Mouse (Mus musculus) lung, postnatal 10 days (tissue): Measurements from ENCODE around the gene Myo3b.
"Not testable (repeated sequence)": the region's sequence is repeated elsewhere in the genome, so short reads cannot be mapped to it uniquely, and the experiment has no call there.

Experiments
- DNase-seq: peaks from one replicate; pipeline ENCODE4 v3.0.0; 2021

Myo3b gene

GRCm38 (mm10) chr2:70038752-70039151 lies at the start of gene Myo3b:
Myo3b (plus strand) TSS chr2:70039126.
- no peak for DNase-seq

DNA sequence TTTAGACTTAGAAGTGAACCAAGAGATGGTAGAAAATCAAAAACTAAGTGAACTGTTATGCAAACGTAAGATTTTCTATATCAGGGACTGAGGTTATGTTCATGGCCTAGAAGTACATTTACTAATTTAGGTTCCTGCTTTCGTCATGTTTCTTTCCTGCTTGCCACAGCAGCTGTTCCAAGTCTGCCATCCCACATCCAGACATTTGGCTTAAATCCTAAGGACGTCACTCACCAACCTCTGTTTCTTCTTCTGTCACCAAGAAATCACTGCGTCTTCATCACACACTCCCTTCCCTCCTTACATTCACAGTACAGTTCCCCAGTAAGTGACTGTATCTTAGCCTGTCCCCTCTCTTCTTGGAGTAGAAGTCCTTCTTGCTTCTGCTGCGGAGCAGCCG lies 49.7 kb upstream of the Myo3b start:
- no peak for DNase-seq

DNA sequence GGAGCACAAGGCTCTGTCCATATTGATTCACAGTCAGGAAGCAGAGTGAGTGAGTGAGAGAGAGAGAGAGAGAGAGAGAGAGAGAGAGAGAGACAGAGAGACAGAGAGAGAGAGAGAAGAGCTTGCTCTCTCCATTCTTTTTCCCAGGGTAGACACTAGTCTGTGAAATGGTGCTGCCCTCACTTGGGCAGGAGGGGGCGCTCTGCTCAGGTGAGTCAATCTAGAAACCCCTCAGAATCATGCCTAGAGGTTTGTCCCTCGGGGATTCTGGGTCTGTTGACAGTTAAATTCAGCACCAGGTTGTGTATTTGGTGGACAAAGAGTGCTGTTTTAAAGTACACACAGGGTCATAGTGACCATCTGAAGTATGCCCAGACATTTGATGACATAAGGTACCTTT lies 48.3 kb upstream of the Myo3b start:
- DNase-seq, result no peak

DNA sequence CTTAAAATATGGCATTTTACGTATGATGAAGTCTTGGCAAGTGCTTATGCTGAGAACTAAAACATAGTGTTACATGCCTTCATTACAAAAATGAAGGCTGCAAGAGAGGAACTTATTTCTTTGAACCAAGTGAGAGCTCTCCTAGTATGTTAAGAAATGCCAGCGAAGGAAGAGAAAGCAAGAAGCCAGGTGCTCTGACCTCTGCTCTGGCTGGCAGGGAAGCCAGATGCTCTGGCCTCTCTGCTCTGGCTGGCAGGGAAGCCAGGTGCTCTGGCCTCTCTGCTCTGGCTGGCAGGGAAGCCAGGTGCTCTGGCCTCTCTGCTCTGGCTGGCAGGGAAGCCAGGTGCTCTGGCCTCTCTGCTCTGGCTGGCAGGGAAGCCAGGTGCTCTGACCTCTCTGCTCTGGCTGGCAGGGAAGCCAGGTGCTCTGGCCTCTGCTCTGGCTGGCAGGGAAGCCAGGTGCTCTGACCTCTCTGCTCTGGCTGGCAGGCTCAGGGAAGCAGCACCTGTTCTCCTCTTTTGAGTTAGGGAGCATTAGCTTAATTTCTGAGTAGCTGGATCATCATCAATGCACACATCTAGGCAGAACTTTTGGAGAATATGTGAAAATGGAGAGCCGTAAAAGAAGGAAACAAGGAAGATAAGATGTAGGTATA lies 44.7 kb upstream of the Myo3b start:
- DNase-seq, result not testable (repeated sequence)

DNA sequence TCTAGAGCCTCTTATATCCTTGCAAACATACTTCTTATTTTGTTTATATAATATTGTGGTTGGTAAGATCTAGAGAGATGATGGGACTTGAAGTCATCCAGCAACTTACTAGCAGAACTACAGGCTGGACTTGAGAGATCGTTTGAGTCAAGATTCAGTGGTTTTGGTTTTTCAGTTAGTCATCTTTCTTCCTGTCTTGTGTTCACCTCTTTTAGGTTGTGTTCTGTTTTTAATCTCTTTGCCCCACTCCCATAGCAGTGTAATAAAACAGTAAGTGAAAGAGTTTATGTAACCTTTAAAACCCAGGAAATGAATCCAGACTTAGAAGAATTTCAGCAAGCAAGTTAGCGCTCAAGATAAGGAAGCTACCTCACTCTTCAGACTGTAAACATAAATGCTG lies 44.1 kb upstream of the Myo3b start:
- no peak for DNase-seq

GRCm38 (mm10) chr2:69999097-69999770 lies 39.7 kb upstream of the Myo3b start:
- DNase-seq, result no peak

GRCm38 (mm10) chr2:70000316-70000715 lies 38.6 kb upstream of the Myo3b start:
- no peak for DNase-seq

DNA sequence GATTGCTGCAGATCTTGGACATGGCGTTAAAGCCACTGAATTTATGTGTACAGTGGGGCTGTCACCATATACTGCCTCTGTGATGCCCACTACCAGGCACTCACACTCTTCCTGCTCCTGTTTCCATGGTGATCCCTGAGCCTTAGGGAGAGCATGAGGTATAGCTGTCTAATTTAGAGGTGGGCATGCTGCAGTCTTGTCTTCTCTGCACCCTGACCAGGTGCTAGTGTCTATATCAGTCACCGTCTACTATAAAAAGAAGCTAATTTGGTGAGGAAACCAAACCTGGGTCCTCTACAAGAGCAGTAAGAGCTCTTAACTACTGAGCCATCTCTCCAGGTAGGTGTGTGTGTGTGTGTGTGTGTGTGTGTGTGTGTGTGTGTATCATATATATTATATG lies 32.4 kb upstream of the Myo3b start:
- no peak for DNase-seq

DNA sequence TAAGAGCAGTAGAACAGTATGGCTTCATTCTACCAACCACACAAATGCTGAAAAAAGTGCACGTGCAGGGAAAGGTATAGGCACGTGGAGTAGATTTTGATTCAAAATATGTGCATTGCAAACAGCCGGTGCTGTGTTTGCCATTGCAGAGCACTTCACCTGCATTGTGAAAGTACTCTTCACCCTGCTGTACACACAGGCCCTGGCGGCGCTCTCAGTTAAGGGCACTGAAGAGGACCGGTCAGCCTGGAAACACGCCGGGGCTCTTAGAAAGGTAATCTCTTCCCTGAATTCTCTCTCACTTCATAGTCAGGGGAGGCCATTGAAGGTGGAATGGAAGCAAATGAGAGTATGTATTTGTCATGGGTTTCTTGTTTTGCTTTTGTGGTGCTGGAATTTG lies 26.0 kb upstream of the Myo3b start:
- peak; percentile 65 for DNase-seq

- peak; percentile 63 for DNase-seq
Measured at GRCm38 (mm10) chr2:70018236-70018635, 20.7 kb upstream of the Myo3b start.

DNA sequence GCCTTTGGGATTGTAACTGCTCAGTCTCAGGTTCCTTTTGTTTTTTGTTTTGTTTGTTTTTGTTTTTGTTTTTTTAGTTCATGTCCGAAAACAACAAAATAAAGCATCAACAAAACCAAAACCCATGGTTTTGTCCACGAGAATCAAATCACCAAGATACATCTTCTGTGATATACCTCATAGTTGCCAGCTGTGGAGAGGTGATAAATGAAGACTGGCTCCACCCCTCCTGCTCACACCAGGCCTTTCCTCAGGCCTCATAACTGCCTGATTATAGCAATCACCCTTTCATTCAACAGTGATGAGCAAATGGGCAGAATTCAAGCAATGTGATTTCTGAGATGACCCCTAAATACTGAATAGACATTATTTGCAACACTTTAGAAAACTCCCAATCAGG lies 14.5 kb upstream of the Myo3b start:
- DNase-seq, result no peak

DNA sequence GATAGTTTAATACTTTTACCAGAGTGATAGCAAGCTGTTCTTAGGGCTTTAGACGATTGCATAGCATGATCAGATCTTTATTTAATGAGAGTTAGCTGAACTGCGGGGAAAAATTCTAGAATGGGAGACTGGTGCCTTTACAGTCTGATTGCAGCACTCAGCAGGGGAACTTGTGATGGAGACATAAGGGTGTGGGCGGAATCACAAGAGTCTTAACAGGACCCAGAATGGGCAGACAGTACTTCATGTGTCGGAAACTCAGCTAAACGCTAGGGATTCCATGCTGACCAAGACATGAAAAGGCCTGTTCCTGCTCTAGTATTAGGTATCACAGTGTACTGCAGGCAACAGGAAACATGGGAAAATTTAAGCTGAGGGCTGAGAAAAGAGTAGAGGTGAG lies 13.2 kb upstream of the Myo3b start:
- DNase-seq, result no peak

GRCm38 (mm10) chr2:70031472-70031871 lies 7.5 kb upstream of the Myo3b start:
- no peak for DNase-seq

- no peak for DNase-seq
Measured at GRCm38 (mm10) chr2:70034895-70035294, 4.0 kb upstream of the Myo3b start.

DNA sequence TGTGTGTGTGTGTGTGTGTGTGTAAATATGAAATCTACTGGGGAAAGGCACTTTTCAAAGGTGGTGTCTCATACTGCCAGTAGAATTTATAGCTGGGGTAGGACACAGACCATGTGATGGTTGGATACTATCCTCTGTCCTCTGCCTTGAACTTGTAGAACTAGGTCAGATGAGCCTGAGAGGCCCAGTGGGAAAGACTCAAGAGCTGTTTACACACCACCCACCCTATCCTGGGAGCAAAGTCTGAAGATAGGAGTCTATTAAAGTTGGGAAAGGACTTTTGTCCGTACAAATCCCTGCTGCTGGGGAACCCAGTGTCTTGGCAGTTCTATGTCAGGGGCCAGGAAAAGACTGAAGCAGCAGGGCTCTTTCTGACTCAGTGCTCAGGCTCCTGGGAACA lies 3.6 kb upstream of the Myo3b start:
- no peak for DNase-seq

DNA sequence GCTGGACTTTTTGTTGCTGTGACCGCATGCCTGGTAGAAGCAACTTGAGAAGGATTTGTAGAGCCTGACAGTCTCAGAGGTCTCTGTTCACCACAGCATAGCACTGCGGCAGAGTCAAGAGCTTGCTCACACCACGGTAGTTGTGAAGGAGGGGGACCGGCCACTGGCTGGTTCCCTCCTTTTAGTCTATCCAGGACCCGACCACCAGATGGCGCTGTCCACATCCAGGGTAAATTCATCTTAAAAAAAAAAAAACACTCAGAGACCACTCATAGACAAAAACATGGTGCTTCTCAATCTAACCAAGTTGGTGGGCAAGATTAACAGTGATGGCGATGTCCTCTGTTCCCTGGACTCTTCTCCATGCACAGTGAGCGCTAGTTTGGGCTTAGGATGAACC lies 1.7 kb upstream of the Myo3b start:
- DNase-seq, result peak; percentile 12

- no peak for DNase-seq
Measured at GRCm38 (mm10) chr2:70044466-70044865, 5.5 kb downstream of the Myo3b start.

DNA sequence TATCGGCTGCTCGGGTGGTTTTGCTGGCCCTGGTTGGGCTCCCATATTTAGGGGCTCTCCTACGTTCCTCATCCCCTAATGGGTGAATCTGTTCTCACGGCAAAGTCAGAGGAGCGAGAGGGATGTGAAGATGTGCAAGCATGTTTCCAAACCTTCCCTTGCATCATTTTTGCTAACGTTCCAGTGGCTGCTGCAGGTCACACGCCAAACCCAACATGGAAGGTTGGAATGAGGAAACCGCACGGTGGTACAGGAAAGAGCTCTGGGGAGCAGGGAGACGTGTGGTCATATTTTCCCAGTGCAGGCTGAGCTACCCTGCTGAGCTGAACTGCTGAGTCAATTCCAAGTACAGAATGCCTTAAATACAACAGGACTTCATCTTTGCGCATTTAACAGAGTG lies 8.9 kb downstream of the Myo3b start:
- DNase-seq, result no peak

- no peak for DNase-seq
Measured at GRCm38 (mm10) chr2:70053803-70054202, 14.9 kb downstream of the Myo3b start.

- DNase-seq, result no peak
Measured at GRCm38 (mm10) chr2:70058201-70058600, 19.3 kb downstream of the Myo3b start.

DNA sequence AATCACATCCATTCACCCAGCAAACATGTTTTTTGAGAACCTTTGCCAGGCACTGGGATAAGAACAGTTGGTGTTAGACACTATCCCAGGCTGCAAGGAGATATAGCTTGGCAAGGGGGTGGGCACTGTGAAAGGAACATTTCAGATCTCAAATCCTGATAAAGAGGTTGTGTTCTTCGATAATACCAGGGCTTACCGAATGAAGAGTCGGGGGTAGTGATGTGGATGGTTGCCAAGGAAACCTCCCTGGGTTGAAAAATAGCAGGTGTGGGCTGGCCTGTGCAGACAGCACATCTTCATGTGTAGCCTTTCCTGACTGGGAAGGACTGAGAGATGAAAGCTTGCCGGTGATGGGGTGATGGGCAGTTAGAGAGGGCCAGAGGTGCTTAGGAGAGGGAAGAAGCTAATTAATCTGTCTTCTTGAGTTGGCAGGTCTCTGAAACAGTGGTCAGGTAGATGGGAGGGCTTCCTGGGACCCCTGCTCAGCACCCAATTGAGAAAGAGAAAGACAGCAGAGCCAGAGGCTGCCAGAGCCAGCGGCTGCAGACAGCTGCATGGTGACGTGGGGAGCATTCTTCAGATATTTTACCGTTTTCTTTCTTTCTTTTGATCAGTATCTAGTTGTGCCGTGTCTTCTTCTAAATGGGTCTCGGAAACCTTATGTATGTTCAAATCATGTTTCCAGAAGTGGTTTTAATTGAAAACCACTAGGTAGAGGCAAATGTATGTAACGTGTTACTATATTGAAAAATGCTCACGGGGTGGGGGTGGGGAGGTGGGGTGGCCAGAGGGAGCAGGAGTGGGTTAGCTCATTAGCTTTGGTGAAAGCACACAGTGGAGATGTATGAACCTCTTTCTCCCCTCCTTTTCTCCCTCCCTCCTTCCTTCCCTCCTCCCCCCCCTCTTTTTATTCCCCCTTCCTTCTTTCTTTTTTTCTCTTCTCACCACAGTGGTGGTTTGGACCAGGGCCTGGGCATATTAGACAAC lies 21.7 kb downstream of the Myo3b start:
- no peak for DNase-seq

- DNase-seq, result no peak
Measured at GRCm38 (mm10) chr2:70065116-70065515, 26.2 kb downstream of the Myo3b start.

GRCm38 (mm10) chr2:70065729-70066300 lies 26.9 kb downstream of the Myo3b start:
- no peak for DNase-seq
